Mouse (Mus musculus) embryo, embryonic 10 days (tissue): Measurements from ENCODE around the gene Map1b.
A peak's percentile ranks its signal among the peaks of the same experiment; 100 is the strongest.

Experiments used
- DNase-seq: peaks from one replicate; pipeline ENCODE4 v3.0.0-alpha.2; 2015; ENCODE audit warnings: low spot score

The Map1b gene

DNA sequence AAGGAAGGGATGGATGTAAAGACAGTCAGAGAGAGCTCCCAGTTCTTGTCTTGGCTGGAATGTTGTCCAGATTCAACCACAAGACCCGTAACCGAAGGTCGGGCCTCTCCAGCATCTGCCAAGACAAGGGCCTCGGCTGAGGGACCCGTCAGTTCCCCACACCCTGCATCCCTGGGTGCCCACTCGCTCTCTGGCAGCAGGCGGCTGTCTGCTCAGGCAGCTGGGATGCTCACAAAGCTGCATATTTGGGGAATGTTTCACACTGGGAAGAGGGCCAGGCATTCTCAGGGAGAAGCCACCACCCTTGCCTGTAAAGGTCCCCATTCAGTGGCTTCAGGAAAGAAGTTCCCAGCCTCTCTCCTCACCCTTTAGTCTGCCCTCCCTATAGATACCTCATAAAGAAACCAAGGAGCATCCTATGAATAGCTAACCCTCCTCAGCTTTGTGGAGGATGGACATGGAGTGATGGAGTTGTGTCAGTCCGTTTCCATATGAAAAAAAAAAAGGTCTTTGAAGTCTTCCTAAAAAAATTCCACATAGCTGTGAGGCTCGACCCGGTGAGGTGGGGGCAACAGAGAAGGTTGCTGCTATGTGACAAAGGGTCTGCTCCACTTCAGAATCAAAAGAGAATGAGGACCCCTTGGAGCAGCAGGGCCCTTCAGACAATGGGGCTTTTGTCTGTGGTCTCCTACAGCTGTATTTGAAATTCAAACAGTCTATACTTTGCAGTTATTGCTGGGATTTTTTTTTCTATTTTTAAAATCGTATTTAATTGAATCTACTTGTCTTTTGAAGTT lies 68.7 kb downstream of the Map1b start:
- peak; percentile 49 for DNase-seq

DNA sequence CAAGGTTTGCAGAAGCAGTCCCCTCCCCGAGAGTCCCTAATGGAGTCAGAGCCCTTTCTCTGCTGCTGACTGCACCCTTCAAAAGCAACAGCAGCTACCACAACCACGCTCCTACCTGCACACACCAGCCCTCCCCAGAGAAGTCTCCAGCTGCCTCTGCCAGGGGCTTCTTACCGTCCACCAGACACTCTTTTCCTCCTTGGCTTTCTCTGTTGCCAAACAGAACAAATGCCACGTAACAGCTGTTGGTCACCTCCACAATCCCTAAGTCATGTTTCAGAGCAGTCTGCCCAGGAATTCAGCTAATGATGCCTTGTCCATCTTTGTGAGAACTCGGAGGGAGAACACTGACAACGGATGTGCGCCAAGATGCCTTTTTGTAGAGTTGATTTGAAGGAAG lies 69.3 kb downstream of the Map1b start:
- no peak for DNase-seq

DNA sequence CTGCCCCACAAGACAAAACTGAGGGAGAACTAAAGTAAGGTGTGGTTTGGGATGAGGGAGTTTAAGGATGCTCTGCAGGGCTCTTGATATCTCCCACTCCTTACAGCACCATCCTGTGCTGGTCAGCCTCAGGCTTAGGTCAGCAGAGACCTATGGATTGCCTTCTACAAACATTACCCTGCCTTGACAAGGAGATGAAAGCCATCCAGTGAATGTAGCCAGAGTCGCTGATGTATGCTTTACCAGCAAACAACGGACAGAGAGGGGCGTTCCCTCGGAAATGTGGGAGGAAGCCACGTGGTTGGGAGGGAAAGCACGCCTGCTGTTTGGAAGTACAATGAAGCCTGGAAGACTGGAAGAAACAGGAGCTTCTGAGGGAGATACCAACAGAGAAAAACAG lies 71.5 kb downstream of the Map1b start:
- DNase-seq = peak; percentile 91

DNA sequence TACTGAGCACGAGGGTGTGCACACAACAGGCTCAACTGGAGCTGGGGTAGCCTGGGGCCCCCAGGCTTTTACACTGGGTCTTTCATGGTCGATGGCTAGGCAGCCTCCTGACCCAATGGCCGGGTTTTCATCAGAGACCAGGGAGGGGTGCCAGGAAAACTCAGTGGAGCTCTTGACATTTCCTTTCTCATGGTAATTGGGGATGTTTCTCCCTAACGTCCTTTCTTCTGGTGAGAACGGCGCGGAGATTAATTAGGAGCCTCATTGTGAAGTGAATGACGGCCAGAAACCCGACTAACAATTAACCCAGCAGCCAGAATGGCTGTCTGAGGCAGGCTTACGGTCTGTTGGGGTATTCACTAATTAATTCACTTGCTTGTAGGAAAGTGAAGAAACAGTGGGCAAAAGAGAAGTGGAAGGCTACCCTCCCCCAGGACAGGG lies 71.9 kb downstream of the Map1b start:
- peak; percentile 82 for DNase-seq

DNA sequence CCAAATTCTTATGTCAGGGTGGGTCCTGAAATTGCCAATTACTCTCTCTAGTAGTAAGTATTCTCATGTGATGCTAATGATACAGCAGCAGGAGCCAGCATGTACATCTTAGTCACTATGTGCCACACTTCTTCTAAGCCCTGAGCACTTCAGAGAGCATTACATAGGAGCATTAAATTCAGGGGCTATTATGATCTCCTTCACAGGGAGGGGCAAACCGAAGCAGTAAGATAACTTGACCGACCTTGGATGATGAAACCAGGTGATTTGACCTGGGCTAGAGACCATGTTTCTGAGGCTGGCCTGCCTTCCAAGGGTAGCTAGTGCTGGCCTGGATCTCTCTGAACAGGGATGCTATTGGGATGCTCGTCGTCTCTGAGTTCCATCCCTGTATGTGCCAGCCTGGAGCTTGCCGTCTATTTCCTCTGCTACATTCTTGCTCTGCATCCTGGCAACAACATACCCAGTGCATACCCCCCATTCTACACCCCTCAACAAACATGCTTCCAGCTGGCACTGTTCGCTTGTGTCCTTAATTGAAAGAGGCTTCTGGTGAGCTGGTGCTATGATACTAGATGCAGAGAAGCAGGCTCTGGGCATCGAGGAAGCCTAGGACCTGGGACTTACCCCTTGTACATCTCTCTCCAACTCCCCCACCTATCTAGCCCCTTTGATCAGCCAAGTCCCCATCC lies 72.7 kb downstream of the Map1b start:
- no peak for DNase-seq

DNA sequence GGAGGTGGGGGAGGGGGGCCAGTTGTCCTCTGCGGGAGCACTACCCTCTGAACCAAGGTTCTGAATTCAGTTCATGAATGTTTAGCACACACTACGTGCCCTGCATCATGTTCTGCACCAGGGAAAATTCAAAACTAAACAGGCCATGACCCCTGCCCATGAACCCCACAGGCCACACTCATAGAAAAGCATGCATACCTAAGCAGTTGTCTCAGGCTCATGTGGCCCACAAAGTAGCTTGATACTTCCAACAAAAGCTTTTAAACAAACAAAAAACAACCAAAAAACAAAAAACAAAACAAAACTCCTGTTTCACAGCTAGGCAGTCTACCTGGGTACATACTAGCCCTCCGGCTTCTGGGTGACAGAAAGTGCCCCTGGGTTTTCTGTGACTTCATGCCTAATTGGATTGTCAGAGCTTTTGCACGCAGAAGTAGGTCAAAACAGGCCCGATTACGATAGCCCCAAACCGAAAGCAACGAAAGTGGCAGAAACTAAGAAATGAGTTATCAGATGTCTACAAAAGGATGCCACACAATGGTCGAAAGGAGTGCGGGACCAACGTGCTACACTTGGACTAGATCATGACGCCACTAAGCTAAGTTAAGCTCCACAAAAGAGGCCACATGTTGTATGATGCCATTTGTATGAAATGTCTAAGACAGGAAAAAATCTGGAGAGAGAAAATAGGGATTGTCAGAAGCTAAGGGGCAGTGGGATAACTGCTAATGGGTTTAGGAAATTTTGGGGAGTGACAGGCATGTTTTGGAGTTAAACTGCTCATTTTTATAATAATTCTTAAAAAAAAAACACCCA lies 73.7 kb downstream of the Map1b start:
- DNase-seq = no peak

DNA sequence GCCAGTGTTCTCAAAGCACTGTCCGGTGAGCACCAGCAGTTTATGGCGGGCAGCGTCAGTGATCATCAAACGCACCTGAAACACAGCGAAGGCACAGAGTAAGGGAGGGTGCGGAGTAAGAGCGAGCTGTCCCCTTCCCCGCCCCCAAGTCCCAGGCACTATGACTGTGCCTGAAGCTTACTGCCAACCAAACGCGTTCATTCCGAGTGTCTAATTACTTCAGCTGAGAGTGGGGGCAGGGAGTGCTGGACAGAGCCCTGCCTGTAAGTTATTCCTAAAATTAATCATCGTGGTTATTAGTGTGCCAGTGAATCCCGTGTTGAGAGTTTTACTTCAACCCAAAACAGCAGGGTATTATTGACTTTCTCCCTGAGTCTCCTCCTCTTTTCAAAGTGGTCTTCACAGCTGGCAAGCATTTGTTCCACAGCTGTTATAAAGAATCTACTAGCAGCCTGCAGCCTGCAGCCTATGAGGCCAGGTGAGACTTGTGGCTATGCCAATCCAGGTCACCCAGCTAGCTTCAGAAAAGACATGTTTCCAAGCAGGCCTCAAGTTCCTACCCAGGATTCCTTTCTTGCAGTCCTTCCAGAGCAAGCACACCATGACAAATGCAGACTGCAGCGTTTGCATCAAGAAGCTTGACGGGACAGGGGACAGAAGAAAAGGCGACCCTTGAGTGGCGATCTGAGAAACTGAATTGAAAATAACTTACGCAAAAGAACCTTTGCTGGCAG lies 74.5 kb downstream of the Map1b start:
- peak; percentile 48 for DNase-seq

DNA sequence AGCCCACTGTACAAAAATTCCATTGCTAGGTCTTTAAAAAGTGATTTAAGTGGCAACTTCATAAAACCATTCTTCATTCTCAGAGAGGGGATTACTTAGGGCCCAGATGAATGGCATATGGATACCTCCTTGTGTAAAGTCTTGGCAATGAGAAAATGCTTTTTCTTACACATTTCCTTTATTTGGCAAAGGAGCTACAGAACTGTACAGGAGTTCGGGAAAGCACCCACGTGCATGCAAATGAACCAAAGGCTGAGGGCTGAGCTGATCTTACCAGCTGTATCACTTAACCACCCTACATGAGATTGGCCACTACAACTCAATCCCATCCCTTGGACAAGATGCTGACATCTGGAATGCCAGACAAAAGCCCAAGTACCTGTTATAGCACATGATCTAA lies 76.1 kb downstream of the Map1b start:
- DNase-seq = no peak

DNA sequence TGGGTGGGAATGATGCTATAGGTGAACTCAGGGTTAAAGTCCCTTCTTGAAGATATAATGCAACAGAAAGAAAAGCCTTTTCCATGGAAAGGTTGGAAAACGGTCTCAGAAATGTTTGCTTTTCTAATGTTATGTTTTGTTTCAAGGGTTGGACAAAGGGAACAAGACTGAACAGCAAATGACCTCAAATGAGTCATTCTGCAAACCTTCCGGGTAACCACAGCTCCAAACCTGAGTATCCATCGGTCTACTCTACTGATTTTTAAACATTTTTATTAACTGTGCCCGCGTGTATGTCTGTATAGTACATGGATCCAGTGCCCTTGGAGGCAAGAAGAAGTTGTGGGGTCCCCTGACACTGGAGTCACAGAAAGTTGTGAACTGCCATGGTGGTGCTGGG lies 77.0 kb downstream of the Map1b start:
- DNase-seq = no peak

DNA sequence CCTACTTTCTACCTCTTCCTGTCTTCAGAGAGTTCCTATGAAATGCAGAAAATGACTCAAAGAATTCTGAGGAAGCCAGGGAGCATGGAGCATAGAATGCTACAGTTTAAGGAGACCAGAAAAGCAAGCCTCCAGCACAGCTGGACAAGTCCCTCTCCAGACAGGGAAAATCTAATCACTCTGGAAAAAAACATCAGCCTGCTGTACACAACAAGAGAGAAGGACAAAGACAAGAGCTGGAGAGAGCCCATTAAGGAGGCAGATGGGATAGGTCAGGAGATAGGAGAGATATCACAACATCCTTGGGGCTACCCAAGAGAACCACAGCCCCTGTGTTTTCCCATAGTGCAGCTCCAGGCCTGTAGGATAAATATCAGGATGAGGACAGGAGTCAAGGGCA lies 79.3 kb downstream of the Map1b start:
- no peak for DNase-seq

DNA sequence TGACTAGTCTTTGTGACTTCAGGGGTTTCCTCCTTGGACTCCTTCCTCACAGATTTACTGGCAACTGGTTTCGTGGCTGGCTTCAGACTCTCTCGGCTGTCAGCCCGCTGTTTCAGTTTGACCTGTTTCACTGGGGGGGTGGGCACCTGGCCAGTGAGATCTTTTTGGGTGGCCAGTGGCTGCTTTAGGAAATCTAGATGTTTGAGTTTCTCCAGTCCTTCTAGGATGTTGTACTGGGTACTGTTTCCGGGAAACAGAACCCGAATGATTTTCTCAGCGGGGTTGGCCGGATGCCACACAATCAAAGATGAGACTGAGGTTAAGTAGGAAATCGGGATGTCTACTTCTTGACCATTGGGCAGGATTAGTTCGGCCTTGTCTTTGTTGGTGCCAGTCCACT lies 81.8 kb downstream of the Map1b start:
- DNase-seq = no peak

DNA sequence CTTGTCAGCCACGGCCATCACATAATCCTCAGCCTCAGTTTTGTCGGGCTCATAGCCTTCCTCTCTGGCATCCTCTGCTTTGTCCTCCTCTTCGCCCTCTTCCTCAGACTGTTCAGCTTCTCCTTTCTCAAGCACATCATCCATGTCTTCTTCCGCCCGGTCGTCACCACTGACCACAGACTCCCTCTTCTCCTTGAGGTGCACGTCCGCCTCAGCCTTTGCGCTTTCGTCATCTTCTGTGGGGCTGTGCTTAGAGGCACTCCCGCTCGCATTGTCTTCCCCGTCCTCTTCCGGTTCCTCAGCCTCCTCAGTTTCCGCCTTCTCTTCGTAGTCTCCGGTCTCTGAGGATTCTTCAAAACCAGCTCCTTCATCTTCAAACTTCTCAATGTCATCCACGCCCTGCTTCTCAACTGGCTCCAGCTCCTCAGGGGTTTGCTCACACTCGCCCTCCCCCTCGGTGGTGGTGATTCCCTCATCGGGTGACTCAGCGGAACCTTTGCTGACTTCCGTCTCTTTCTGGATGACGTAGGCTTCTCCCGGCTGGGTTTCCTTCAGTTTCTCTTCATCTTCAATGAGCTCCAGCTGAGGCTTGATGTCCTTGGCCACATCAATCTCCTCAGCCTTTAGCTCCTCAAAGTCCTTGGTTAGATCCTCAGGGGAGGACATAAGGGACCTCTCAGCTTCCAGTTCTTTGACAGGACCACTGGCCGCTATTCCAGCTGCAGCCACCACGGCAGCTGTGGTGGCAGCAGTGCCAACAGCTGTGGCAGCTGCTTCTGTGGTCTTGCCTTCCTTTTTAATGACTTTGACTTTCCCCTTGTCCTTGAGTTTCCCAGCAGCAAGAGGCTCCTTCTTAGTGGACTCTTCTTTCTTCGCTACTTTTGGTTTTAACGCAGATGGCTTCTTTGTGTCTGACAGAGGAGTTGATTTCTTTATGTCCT lies 83.0 kb downstream of the Map1b start:
- DNase-seq = no peak

DNA sequence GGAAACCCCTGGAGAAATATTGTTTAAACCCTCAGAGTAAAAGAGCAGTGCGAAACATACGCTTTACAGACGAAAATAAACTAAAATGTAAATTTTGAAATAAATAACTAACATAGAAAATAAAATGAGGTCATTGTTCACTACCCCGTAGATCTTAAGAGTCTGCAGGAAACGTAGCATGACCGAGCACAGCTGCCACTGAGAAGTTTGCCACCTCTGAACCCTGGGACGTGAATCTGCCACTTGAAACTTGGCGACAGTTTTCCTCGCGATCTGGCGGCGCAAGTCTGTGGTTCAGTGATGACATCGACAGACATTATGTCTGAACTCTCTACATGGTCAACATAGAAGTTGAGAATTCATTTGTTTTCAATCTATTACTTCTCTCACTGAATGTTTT lies 92.8 kb downstream of the Map1b start:
- DNase-seq = peak; percentile 32

DNA sequence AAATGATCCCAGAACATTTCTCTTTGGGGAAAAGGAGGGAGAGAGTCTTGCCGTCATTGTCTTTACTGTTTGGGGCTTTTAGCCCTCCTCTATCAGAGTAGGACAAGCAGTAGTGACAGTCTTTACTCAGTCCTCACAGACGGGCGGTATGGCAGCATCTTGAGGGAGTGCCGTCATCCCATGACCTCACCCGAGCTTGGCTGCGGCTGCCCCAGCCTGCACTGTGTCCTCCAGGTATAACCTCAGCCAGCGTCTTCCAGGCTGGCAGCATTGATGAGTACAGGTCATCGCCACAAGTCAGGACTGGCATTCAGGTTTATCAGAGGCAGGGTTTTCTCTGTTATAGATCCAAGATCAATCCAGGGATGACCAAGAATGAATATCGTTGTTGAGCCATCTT lies 99.7 kb downstream of the Map1b start:
- DNase-seq = no peak

DNA sequence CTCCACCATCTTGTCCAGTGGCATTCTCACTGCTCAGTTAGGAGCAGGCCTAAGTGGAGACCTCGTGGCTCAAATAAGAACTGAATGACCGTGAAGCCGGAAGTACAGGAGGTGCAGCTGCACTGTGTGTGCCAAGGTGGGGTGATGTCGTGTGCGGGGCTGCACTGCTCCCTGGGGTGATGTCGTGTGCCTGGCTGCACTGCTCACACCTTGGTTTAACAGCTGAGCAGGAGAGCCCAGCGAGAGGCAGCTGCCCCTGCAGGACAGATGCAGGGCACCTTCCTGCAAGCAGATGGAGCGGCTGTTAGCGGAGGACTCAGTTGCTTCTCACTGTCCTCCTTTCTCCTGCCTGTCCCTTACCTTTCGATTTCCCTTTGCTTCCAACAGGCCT lies 102.0 kb downstream of the Map1b start:
- DNase-seq = no peak

DNA sequence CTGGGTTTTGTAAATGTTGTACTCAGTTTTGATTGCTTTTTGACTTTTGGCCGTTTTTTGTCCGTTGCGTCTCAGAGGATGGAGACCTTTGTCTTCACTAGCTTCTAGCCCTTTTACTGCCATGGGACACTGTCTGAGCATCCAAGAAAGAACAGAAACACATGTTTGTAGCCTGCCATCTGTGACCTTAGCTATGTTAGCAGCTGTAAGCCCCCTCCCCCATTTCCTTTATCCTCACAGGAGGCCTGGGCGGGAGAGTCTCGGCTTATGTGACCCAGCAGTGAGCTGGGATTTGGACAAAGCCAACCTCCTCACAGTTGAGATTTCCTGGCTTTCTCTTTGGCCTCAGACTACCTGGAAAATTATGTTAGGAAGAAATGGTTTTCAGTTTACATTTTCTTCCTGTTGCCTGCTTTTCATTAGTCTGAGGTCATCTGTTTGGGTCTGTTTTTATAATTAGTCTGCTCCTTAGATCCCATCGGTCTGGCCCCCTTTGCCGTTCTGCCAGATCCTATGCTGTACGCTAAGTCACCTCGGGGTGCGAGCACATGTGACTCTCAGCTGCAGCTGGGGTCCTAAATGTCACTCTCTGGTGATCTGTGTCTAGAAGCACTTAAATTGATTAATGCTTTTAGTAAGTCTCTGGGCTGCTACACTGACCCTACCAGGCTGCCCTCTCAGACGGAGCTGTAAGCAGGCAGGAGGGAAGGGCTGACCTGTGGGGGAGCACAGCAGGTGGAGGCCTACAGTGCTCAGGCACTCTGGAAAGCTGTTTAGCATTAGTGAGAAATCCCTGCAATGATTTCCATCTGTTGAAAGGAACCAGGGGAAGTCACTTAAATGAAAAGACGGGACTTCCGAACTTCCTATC lies 102.6 kb downstream of the Map1b start:
- DNase-seq = peak; percentile 81

DNA sequence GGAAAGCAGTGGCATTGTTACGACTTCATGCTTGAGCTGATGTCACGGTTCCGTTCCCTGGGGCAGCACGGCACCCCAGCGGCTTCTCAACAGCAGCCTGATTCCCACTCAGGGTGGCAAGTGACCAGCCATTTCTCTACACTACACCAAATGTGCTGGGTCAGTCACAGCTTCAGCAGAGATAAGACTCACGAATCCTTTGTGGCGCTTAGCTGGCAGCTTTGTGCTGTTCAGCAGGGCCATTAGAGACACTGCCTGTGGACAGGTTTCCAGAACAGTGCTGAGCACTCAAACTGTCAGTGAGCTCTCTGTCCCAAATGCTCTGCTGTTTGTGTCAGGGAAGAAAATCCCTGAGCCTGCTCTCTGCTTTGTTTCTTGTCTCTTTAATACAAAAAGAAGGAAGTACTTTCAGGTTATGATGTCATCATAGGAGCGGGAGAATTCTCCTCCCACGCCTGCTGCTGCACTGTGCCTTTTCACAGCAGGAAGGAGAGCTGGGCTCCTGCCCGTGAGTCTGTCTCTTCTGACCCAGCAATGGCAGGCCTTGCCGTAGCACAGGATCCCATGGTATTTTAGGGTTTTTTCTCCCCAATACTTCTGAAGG lies 103.8 kb downstream of the Map1b start:
- DNase-seq = no peak

DNA sequence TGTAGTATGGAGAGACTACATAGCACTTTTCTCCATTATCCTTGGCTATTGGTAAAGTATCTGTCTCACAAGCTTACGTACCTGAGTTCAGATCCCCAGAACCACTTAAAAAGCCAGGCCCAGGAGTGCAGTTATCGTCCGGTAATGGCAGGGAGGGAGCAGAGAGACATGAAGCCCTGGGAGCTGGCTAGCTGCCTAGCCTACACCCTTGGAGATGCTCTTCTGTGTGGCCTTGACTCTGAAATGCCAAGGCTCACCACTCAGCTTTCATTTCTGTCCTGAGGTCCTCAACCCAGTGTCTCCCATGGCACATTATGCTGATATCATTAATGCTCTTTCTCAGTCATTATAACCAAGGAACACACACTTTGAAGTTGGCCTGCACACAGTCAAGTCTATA lies 104.6 kb downstream of the Map1b start:
- DNase-seq = no peak
